Mouse (Mus musculus) induced T-regulatory cell, adult 2 months (primary cell): Measurements from ENCODE around the gene A930033H14Rik.

Experiments used
- DNase-seq: peaks from one replicate; pipeline ENCODE4 v3.0.0-alpha.2; 2012; ENCODE audit warnings: low read depth

Gene A930033H14Rik

GRCm38 (mm10) chr10:69190434-69191160 is 22.3 kb downstream of the A930033H14Rik start:
- no peak for DNase-seq

- DNase-seq: no peak
Observed at GRCm38 (mm10) chr10:69187773-69188443, 25.0 kb downstream of the A930033H14Rik start.

GRCm38 (mm10) chr10:69185894-69186893 is 26.7 kb downstream of the A930033H14Rik start:
- DNase-seq: peak; percentile 61

GRCm38 (mm10) chr10:69185431-69185830 is 27.5 kb downstream of the A930033H14Rik start:
- no peak for DNase-seq

DNA sequence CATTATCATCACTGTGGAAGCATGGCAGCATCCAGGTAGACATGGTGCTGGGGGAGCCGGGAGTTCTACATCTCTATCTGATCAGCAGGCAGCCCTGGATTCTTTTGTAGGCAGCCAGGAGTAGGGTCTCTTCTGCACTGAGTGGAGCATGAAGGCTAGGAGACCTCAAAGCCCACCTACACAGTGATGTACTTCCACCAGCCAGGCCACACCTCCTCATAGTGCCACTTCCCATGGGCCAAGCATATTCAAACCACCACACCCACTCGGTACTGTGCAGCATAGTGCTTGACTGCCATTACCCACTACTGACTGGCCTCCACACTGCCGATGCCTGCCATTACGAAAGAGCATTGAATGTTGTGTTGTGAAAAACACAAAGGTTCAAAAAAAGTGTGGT is 28.0 kb downstream of the A930033H14Rik start:
- no peak for DNase-seq

- DNase-seq: no peak
Observed at GRCm38 (mm10) chr10:69180997-69181396, 31.9 kb downstream of the A930033H14Rik start.

- no peak for DNase-seq
Observed at GRCm38 (mm10) chr10:69179341-69179740, 33.6 kb downstream of the A930033H14Rik start.

GRCm38 (mm10) chr10:69176116-69176515 is 36.8 kb downstream of the A930033H14Rik start:
- DNase-seq: no peak

GRCm38 (mm10) chr10:69172412-69172811 is 40.5 kb downstream of the A930033H14Rik start:
- no peak for DNase-seq

GRCm38 (mm10) chr10:69166514-69166913 is 46.4 kb downstream of the A930033H14Rik start:
- no peak for DNase-seq

DNA sequence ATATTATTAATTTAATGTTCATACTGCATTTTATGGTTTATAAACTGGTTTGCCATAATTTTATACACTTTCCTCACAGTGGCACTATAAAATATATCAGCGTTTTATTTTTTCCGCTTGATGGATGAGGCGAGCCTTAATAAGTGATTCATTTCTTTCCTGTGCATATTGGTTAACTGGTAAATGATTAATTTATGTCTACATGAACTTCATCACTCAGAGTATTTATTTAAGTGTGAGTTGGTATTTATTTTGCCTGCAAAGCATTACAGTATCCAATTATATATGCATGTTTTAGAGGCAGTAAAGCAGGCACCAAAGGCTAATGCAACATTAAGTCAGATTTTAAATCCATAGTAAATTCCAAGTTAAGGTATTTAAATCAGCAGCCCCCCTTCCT is 47.1 kb downstream of the A930033H14Rik start:
- no peak for DNase-seq

DNA sequence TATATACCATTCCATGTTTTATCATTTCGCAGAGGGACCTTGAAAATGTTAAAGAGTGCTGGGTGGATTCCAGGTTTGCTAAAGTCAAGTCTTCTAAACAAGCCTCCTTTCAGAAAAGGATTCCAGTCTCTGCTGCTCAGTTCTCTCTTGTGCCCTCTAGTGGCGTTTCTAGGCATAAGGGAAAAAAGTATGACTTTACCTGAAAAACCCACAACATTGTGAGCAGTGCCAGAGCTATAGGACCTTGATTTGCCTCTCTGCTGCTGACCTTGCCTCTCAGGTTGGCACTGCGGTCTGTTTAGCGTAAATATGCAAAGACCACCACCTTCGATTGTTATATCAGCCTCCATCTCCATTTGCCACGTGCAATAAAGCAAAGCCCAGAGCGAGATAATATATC is 47.8 kb downstream of the A930033H14Rik start:
- peak; percentile 47 for DNase-seq

GRCm38 (mm10) chr10:69163216-69163615 is 49.7 kb downstream of the A930033H14Rik start:
- no peak for DNase-seq

DNA sequence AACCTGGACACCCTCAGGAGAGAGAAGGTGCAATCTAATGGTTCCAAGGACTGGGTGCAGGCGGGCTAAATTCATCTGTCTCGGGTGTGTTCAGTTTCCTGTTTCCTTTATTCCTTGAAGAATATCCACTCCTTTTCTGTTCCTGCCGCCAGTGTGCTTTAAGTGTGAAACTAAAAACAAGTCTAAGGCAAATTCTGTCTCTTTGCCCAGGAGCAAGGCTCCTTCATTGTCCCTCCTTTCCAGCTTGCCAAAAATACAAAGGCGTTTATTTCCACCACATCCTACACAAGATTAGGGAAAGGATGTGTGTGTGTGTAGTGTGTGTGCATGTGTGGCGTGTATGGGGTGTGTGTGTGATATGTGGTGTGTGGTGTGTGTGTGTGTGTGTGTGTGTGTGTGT is 50.3 kb downstream of the A930033H14Rik start:
- no peak for DNase-seq

DNA sequence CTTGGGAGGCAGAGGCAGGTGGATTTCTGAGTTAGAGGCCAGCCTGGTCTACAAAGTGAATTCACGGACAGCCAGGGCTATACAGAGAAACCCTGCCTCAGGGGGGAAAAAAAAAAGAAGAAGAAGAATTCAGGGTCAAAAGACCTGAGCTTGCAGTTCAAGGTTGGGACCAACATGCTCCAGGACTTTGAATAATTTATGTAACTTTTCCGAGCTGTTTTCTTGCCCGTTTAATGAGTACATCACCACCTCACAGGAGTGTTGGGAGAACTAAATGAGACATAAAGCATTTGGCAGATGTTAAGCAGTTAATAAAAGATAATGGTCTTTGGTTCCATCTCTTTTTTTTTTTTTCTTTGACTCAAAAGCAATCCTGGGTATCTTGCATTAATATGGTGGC is 51.4 kb downstream of the A930033H14Rik start:
- DNase-seq: no peak

- DNase-seq: no peak
Observed at GRCm38 (mm10) chr10:69160877-69161276, 52.0 kb downstream of the A930033H14Rik start.
